Mouse (Mus musculus) 3T3-L1 (cell line): ENCODE results near the gene Slc9a9.

Experiments used
- DNase-seq: peaks from one replicate; pipeline ENCODE4 v3.0.0-alpha.2; 2015; ENCODE audit warnings: low read depth, low spot score

Gene Slc9a9

GRCm38 (mm10) chr9:94833836-94834235 is 164.1 kb downstream of the Slc9a9 start:
- no peak for DNase-seq

- DNase-seq, result no peak
Measured at GRCm38 (mm10) chr9:94837384-94837783, 167.7 kb downstream of the Slc9a9 start.

GRCm38 (mm10) chr9:94838479-94839031 is 168.8 kb downstream of the Slc9a9 start:
- DNase-seq, result no peak

- DNase-seq, result no peak
Measured at GRCm38 (mm10) chr9:94839204-94839603, 169.5 kb downstream of the Slc9a9 start.

- DNase-seq, result no peak
Measured at GRCm38 (mm10) chr9:94840398-94840797, 170.7 kb downstream of the Slc9a9 start.

- no peak for DNase-seq
Measured at GRCm38 (mm10) chr9:94840972-94841371, 171.3 kb downstream of the Slc9a9 start.

GRCm38 (mm10) chr9:94844176-94844575 is 174.5 kb downstream of the Slc9a9 start:
- no peak for DNase-seq

- no peak for DNase-seq
Measured at GRCm38 (mm10) chr9:94847624-94848023, 177.9 kb downstream of the Slc9a9 start.

- peak; percentile 69 for DNase-seq
Measured at GRCm38 (mm10) chr9:94851550-94851949, 181.8 kb downstream of the Slc9a9 start.

GRCm38 (mm10) chr9:94856093-94856492 is 186.4 kb downstream of the Slc9a9 start:
- DNase-seq, result no peak

- DNase-seq, result no peak
Measured at GRCm38 (mm10) chr9:94868557-94868956, 198.8 kb downstream of the Slc9a9 start.

GRCm38 (mm10) chr9:94869023-94869799 is 199.5 kb downstream of the Slc9a9 start:
- DNase-seq, result no peak

- DNase-seq, result no peak
Measured at GRCm38 (mm10) chr9:94882517-94882916, 212.8 kb downstream of the Slc9a9 start.

- DNase-seq, result no peak
Measured at GRCm38 (mm10) chr9:94883435-94883834, 213.7 kb downstream of the Slc9a9 start.

GRCm38 (mm10) chr9:94885151-94885550 is 215.4 kb downstream of the Slc9a9 start:
- DNase-seq, result peak; percentile 9

- no peak for DNase-seq
Measured at GRCm38 (mm10) chr9:94889647-94890046, 219.9 kb downstream of the Slc9a9 start.

- no peak for DNase-seq
Measured at GRCm38 (mm10) chr9:94895882-94896281, 226.2 kb downstream of the Slc9a9 start.

- DNase-seq, result no peak
Measured at GRCm38 (mm10) chr9:94904180-94904579, 234.5 kb downstream of the Slc9a9 start.

- no peak for DNase-seq
Measured at GRCm38 (mm10) chr9:94907020-94907610, 237.4 kb downstream of the Slc9a9 start.

- DNase-seq, result no peak
Measured at GRCm38 (mm10) chr9:94912071-94912470, 242.4 kb downstream of the Slc9a9 start.

- no peak for DNase-seq
Measured at GRCm38 (mm10) chr9:94922062-94922461, 252.4 kb downstream of the Slc9a9 start.

GRCm38 (mm10) chr9:94925845-94926244 is 256.1 kb downstream of the Slc9a9 start:
- no peak for DNase-seq

- peak; percentile 2 for DNase-seq
Measured at GRCm38 (mm10) chr9:94927101-94927500, 257.4 kb downstream of the Slc9a9 start.
